Mouse (Mus musculus): ENCODE measurements around the gene Slc22a20. TPM values are rescaled to one million over a fixed set of nuclear protein-coding genes. Genes with fewer than 3 reads are reported as not detected.

Slc22a20 gene
- polyA plus RNA-seq, 1 experiment from 2014 or later: not detected

Other genes starting within 250 kb of the Slc22a20 start
- 14.8 to 16.9 TPM (median 15.5 TPM) in 3 replicates for gene Ltbp3, start 245.2 kb downstream of the Slc22a20 start, polyA plus RNA-seq (2018)
- 46.2 to 54.8 TPM (median 52.4 TPM) in 3 replicates for gene Scyl1, start 214.7 kb downstream of the Slc22a20 start, polyA plus RNA-seq (2018)
- 8.1 to 26.2 TPM (median 19.8 TPM) in 3 replicates for gene Frmd8, start 110.9 kb downstream of the Slc22a20 start, polyA plus RNA-seq (2018)
- 44.6 to 74.8 TPM (median 53.2 TPM) in 3 replicates for gene Slc25a45, start 108.3 kb downstream of the Slc22a20 start, polyA plus RNA-seq (2018)
- 0.16 to 0.59 TPM (median 0.16 TPM) in 3 replicates for gene Tigd3, start 92.0 kb downstream of the Slc22a20 start, polyA plus RNA-seq (2018)
- gene Dpf2, start 73.1 kb downstream of the Slc22a20 start, polyA plus RNA-seq (2018): 53.9 to 215 TPM (median 57.4 TPM) in 3 replicates
- 1.2 to 3.4 TPM (median 1.7 TPM) in 3 replicates for gene Cdc42ep2, start 61.3 kb downstream of the Slc22a20 start, polyA plus RNA-seq (2018)
- gene Pola2, start 21.9 kb downstream of the Slc22a20 start, polyA plus RNA-seq (2018): 14.2 to 24.9 TPM (median 20.1 TPM) in 3 replicates
- 49.5 to 59.9 TPM (median 56.3 TPM) in 3 replicates for gene Capn1, start 29.8 kb upstream of the Slc22a20 start, polyA plus RNA-seq (2018)
- gene Syvn1, start 60.4 kb upstream of the Slc22a20 start, polyA plus RNA-seq (2018): 32.9 to 40.2 TPM (median 33.2 TPM) in 3 replicates
- gene Mrpl49, start 71.6 kb upstream of the Slc22a20 start, polyA plus RNA-seq (2018): 21.9 to 37.4 TPM (median 33.3 TPM) in 3 replicates
- 767 to 1,640 TPM (median 1,335 TPM) in 3 replicates for gene Fau, start 71.7 kb upstream of the Slc22a20 start, polyA plus RNA-seq (2018)
- gene Znhit2, start 75.0 kb upstream of the Slc22a20 start, polyA plus RNA-seq (2018): 4.0 to 21.8 TPM (median 18.1 TPM) in 3 replicates
- gene Tm7sf2, start 82.2 kb upstream of the Slc22a20 start, polyA plus RNA-seq (2018): 4.6 to 21.1 TPM (median 17.5 TPM) in 3 replicates
- 20.2 to 48.8 TPM (median 37.7 TPM) in 3 replicates for gene Vps51, start 91.1 kb upstream of the Slc22a20 start, polyA plus RNA-seq (2018)
- gene Tmem262, start 93.9 kb upstream of the Slc22a20 start, polyA plus RNA-seq (2018): not detected in 3 replicates
- gene Gm28374, start 96.1 kb upstream of the Slc22a20 start, polyA plus RNA-seq (2018): 0.26 TPM in 1 of 3 replicates, not detected in the others
- gene Zfpl1, start 98.8 kb upstream of the Slc22a20 start, polyA plus RNA-seq (2018): 28.7 to 39.1 TPM (median 33.7 TPM) in 3 replicates
- 1.4 to 7.1 TPM (median 2.5 TPM) in 3 replicates for gene Cdca5, start 98.8 kb upstream of the Slc22a20 start, polyA plus RNA-seq (2018)
- 0.29 TPM in 1 of 3 replicates, not detected in the others for gene AC131692.1, start 108.3 kb upstream of the Slc22a20 start, polyA plus RNA-seq (2018)
- not detected in 3 replicates for gene Naaladl1, start 119.6 kb upstream of the Slc22a20 start, polyA plus RNA-seq (2018)
- 1.4 to 11.0 TPM (median 6.6 TPM) in 3 replicates for gene Sac3d1, start 132.5 kb upstream of the Slc22a20 start, polyA plus RNA-seq (2018)
- 28.8 to 41.8 TPM (median 33.8 TPM) in 3 replicates for gene Snx15, start 142.2 kb upstream of the Slc22a20 start, polyA plus RNA-seq (2018)
- 5.7 to 15.6 TPM (median 5.9 TPM) in 3 replicates for gene Batf2, start 154.8 kb upstream of the Slc22a20 start, polyA plus RNA-seq (2018)
- gene Arl2, start 155.4 kb upstream of the Slc22a20 start, polyA plus RNA-seq (2018): 24.6 to 32.9 TPM (median 27.4 TPM) in 3 replicates
- gene Majin, start 198.2 kb upstream of the Slc22a20 start, polyA plus RNA-seq (2018): 0.11 TPM in 1 of 3 replicates, not detected in the others
- gene Gpha2, start 240.2 kb upstream of the Slc22a20 start, polyA plus RNA-seq (2018): not detected in 3 replicates
- 11.2 to 16.0 TPM (median 14.6 TPM) in 3 replicates for gene Ppp2r5b, start 249.7 kb upstream of the Slc22a20 start, polyA plus RNA-seq (2018)